Mouse (Mus musculus) left cerebral cortex, postnatal 25 days (tissue): ENCODE results near the gene Hipk2. TPM values are rescaled to one million over a fixed set of nuclear protein-coding genes. Genes with fewer than 3 reads are reported as not detected.

Experiments used
- DNase-seq, 2 experiments: peaks; one replicate each; pipeline ENCODE4 v3.0.0; 2022; ENCODE audit warnings: low spot score in 2 of 2, mixed read lengths in 1 of 2
- intact Hi-C: fragments of 180-260 bp; cut with DNase I; formaldehyde crosslinking; loops from one replicate; pipeline ENCODE4 v1.15.1; 2025
- total RNA-seq, 2 experiments: library from RNA; stranded (reverse); gene quantifications; 2 replicates each; pipeline ENCODE4 v1.2.3; 2021

The Hipk2 gene
- total RNA-seq, 2 experiments from 2014 or later: 48.8 to 59.7 TPM

GRCm38 (mm10) chr6:38908401-38908800 lies 32.4 kb upstream of the Hipk2 start:
- intact Hi-C loops: no loop called here
- DNase-seq: no peak

- no peak for DNase-seq
- intact Hi-C loops: no loop called here
These were observed 30.0 kb upstream of the Hipk2 start for GRCm38 (mm10) chr6:38906005-38906404.

GRCm38 (mm10) chr6:38902820-38903439 lies 27.0 kb upstream of the Hipk2 start:
- intact Hi-C loops: no loop called here
- no peak for DNase-seq

- intact Hi-C loops: no loop called here
- DNase-seq: no peak
These were observed 25.7 kb upstream of the Hipk2 start for GRCm38 (mm10) chr6:38901636-38902035.

- intact Hi-C loops: no loop called here
- no peak for DNase-seq
These were observed 25.2 kb upstream of the Hipk2 start for GRCm38 (mm10) chr6:38901152-38901551.

- DNase-seq: no peak
- intact Hi-C loops: no loop called here
These were observed 24.6 kb upstream of the Hipk2 start for GRCm38 (mm10) chr6:38900479-38901126.

GRCm38 (mm10) chr6:38900073-38900472 lies 24.1 kb upstream of the Hipk2 start:
- intact Hi-C loops: no loop called here
- DNase-seq: no peak

GRCm38 (mm10) chr6:38893615-38894014 lies 17.6 kb upstream of the Hipk2 start:
- DNase-seq: no peak
- intact Hi-C loops: no loop called here

GRCm38 (mm10) chr6:38892017-38892416 lies 16.1 kb upstream of the Hipk2 start:
- DNase-seq: no peak
- intact Hi-C loops: no loop called here

- no peak for DNase-seq
- intact Hi-C loops: loop anchor here (10.0 kb wide), 1 partner anchor 234 kb away; no protein-coding TSS in a partner anchor
These were observed 13.2 kb upstream of the Hipk2 start for GRCm38 (mm10) chr6:38889156-38889555.

- no peak for DNase-seq
- intact Hi-C loops: loop anchor here (10.0 kb wide), 1 partner anchor 233 kb away; no protein-coding TSS in a partner anchor
These were observed 11.5 kb upstream of the Hipk2 start for GRCm38 (mm10) chr6:38887436-38887835.

GRCm38 (mm10) chr6:38885132-38885531 lies 9.2 kb upstream of the Hipk2 start:
- intact Hi-C loops: loop anchor here (10.0 kb wide), 1 partner anchor 230 kb away; no protein-coding TSS in a partner anchor
- DNase-seq: no peak

- DNase-seq: no peak
- intact Hi-C loops: loop anchor here (10.0 kb wide), 1 partner anchor 230 kb away; no protein-coding TSS in a partner anchor
These were observed 8.5 kb upstream of the Hipk2 start for GRCm38 (mm10) chr6:38884482-38884881.

- intact Hi-C loops: loop anchor here (10.0 kb wide), 1 partner anchor 228 kb away; no protein-coding TSS in a partner anchor
These were observed 6.8 kb upstream of the Hipk2 start for GRCm38 (mm10) chr6:38882728-38883171.

GRCm38 (mm10) chr6:38881975-38882374 lies 6.0 kb upstream of the Hipk2 start:
- DNase-seq: no peak
- intact Hi-C loops: loop anchor here (10.0 kb wide), 1 partner anchor 227 kb away; no protein-coding TSS in a partner anchor

More at GRCm38 (mm10) chr6:38882728-38883171, 6.8 kb upstream of the Hipk2 start:
- DNase-seq: peak; percentile 7 to 26

GRCm38 (mm10) chr6:38881468-38881867 lies 5.5 kb upstream of the Hipk2 start:
- intact Hi-C loops: loop anchor here (10.0 kb wide), 1 partner anchor 227 kb away; no protein-coding TSS in a partner anchor
- no peak for DNase-seq

- intact Hi-C loops: loop anchor here (2.0 to 10.0 kb wide), 2 partner anchors 33 to 143 kb away; no protein-coding TSS in a partner anchor
- DNase-seq: no peak
These were observed 1.7 kb upstream of the Hipk2 start for GRCm38 (mm10) chr6:38877674-38878073.

- DNase-seq: peak; percentile 42 to 50
- intact Hi-C loops: loop anchor here (2.0 to 10.0 kb wide), 3 partner anchors 35 to 191 kb away; no protein-coding TSS in a partner anchor
These were observed 501 bp downstream of the Hipk2 start, which contains the start of gene Tbxas1 for GRCm38 (mm10) chr6:38875258-38876070. Gene Tbxas1 (plus strand): TSS chr6:38875404.

GRCm38 (mm10) chr6:38874565-38875257 lies 1.3 kb downstream of the Hipk2 start:
- intact Hi-C loops: loop anchor here (2.0 to 10.0 kb wide), 2 partner anchors 140 to 192 kb away; no protein-coding TSS in a partner anchor
- peak; percentile 20 to 33 for DNase-seq
